Mouse (Mus musculus) liver, postnatal 0 days (tissue): ENCODE measurements around the gene Lekr1. TPM values are rescaled to one million over a fixed set of nuclear protein-coding genes. Genes with fewer than 3 reads are reported as not detected.

Experiments
- ATAC-seq: fragments of 200-750 bp; cut with Nextera tagmentation; 2 replicates; pipeline ENCODE4 v1.8.0; 2017; ENCODE audit warnings: mild to moderate bottlenecking, moderate library complexity
- DNase-seq: peaks from one replicate; pipeline ENCODE4 v3.0.0-alpha.2; 2016
- H3K27ac ChIP-seq: fragments of 300-500 bp; sonication (generic); 2 replicates; pipeline ENCODE4 v1.5.1; 2014; ENCODE audit warnings: antibody characterized with exemption, moderate library complexity, mild to moderate bottlenecking, low read depth
- H3K27me3 ChIP-seq: fragments of 300-500 bp; sonication (generic); 2 replicates; pipeline ENCODE4 v1.6.1; 2014; ENCODE audit warnings: low read length, control low read depth, mixed read lengths; ENCODE audit not compliant: insufficient read depth
- H3K36me3 ChIP-seq: fragments of 300-500 bp; sonication (generic); replicated peaks from 2 replicates; pipeline ENCODE4 v1.6.1; 2014; ENCODE audit warnings: mild to moderate bottlenecking, control low read depth, low read length, moderate library complexity, mixed read lengths; ENCODE audit not compliant: insufficient read depth
- H3K4me1 ChIP-seq: fragments of 300-500 bp; sonication (generic); 2 replicates; pipeline ENCODE4 v1.6.1; 2014; ENCODE audit warnings: antibody characterized with exemption, mild to moderate bottlenecking, control low read depth; ENCODE audit not compliant: insufficient read depth
- H3K4me2 ChIP-seq: fragments of 300-500 bp; sonication (generic); 2 replicates; pipeline ENCODE4 v1.6.1; 2014; ENCODE audit warnings: low read depth, mild to moderate bottlenecking, low read length, moderate library complexity, mixed read lengths
- H3K4me3 ChIP-seq: fragments of 300-500 bp; sonication (generic); 2 replicates; pipeline ENCODE4 v1.5.1; 2014; ENCODE audit warnings: low read depth, low read length
- H3K9ac ChIP-seq: fragments of 300-500 bp; sonication (generic); replicated peaks from 2 replicates; pipeline ENCODE4 v1.6.1; 2014; ENCODE audit warnings: mild to moderate bottlenecking, moderate library complexity
- H3K9me3 ChIP-seq: fragments of 300-500 bp; sonication (generic); 2 replicates; pipeline ENCODE4 v1.6.1; 2016; ENCODE audit warnings: mild to moderate bottlenecking, control low read depth, low read length, mixed read lengths
- CTCF ChIP-seq: sonication (generic); IDR thresholded peaks from 2 replicates; pipeline ENCODE4 v1.5.1; 2016; ENCODE audit warnings: antibody characterized with exemption, low read depth
- EP300 ChIP-seq: IDR thresholded peaks from 2 replicates; pipeline ENCODE4 v1.6.1; 2016; ENCODE audit warnings: antibody characterized with exemption, low read depth, mild to moderate bottlenecking
- WGBS: fragments of 180-500 bp; shearing (Covaris S2); extraction: QIAGEN DNeasy Blood & Tissue Kit; methylation state at CpG from one replicate; pipeline ENCODE4 v1.1.7; 2014; ENCODE audit not compliant: insufficient replicate concordance; 5-methylcytosine and 5-hydroxymethylcytosine counted together
- polyA plus RNA-seq: library from polyadenylated mRNA; unstranded; fragments of >200 nt; fragmentation: Nextera tagmentation; extraction: Ambion mirVana; gene quantifications from 2 replicates; pipeline ENCODE4 v1.2.1, GENCODE M21; 2015

Lekr1 gene
- polyA plus RNA-seq, 1 experiment from 2014 or later = 1.0 TPM

DNA sequence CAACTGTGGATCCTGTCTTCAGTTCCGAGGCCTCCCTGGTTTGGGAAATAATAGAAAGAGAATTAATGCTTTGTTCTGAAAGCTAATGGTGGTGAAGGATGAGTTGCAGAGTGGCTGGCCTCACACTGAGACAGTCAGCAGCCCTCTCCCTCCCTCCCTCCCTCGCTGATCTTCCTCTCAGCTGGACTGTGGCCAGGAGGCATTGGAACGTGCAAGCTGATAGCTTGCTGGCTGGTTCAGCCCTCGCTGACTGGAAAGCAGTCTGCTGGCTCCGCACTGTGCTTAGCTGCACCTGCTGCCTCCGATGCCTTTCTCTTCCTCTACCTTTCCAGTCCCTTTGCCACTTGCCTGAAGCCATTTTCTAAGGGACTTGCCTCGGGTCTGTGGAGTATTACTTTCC, 163.2 kb downstream of the Lekr1 start:
- Histone ChIP-seq H3K4me3 (no peak overlapping the region), H3K4me1 (no peaks in the 10 kb centered on the region), H3K4me2 (no peak overlapping the region), H3K9ac (no peak overlapping the region), H3K9me3 (no peaks in the 10 kb centered on the region), H3K36me3 (no peaks in the 10 kb centered on the region), H3K27ac (no peak overlapping the region), H3K27me3 (no peaks in the 10 kb centered on the region)
- TF ChIP-seq CTCF (no peak), EP300 (no peak)
- DNase-seq (peak; percentile 37), ATAC-seq (no peak)
- WGBS = 33% methylated on average over 7 of the region's 7 CpGs

DNA sequence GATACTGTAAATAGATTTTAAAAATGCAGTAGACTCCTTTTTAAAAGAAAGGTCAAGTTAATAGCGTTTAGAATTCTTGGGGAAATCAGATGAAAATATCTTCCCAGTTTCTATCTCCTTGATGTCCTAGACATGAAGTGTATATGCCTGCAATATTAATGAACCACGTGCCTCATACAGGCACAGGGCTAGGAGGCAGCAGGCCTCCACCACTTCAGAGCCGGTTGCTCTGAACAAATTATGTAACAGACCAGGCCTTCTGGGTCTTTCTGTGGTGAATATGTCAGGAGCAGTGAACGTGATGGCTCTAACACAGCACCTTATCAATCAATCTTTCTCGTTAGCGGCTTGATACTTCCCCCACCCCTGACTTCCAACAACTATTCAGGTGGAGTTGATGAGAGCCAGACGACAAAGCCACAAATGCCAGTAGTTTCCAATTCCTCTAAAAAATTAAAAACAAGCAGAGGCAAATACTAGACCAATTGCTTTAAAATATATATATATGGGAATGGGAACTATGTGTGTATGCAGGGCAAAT, 164.0 kb downstream of the Lekr1 start:
- Histone ChIP-seq H3K9me3 (no peaks in the 10 kb centered on the region), H3K9ac (no peak overlapping the region), H3K27me3 (no peaks in the 10 kb centered on the region), H3K36me3 (no peaks in the 10 kb centered on the region), H3K4me2 (no peak overlapping the region), H3K4me3 (no peak overlapping the region), H3K4me1 (no peaks in the 10 kb centered on the region), H3K27ac (no peak overlapping the region)
- TF ChIP-seq EP300 = no peak
- TF ChIP-seq CTCF = no peak
- DNase-seq (no peak), ATAC-seq (no peak)
- WGBS = 59% methylated on average over 7 of the region's 7 CpGs

DNA sequence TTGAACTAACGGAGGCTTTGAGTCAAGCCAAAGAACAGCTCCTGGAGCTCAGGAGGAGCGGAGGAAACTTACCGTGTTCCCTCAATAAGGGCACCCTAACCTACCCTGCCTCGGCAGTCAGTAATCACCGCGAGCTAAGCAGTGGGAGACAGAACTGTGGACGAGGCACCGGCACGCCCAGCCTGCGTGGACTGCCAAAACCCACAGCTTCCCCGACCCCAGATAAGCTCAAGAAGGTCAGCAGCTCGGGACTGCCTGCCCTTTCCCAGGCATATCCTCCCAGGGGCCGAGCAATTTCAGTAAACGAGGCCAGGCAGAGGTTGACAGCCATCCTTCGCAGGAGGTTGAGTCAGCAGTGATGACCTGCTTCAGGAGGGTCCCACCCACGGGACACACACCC, 164.8 kb downstream of the Lekr1 start:
- Histone ChIP-seq H3K27ac (no peak overlapping the region), H3K36me3 (no peaks in the 10 kb centered on the region), H3K4me2 (no peak overlapping the region), H3K27me3 (no peaks in the 10 kb centered on the region), H3K9ac (no peak overlapping the region), H3K4me1 (no peaks in the 10 kb centered on the region), H3K4me3 (no peak overlapping the region), H3K9me3 (no peaks in the 10 kb centered on the region)
- 35% methylated on average over 16 of the region's 16 CpGs for WGBS
- DNase-seq = no peak
- ATAC-seq = no peak
- no peak for TF ChIP-seq EP300
- no peak for TF ChIP-seq CTCF

DNA sequence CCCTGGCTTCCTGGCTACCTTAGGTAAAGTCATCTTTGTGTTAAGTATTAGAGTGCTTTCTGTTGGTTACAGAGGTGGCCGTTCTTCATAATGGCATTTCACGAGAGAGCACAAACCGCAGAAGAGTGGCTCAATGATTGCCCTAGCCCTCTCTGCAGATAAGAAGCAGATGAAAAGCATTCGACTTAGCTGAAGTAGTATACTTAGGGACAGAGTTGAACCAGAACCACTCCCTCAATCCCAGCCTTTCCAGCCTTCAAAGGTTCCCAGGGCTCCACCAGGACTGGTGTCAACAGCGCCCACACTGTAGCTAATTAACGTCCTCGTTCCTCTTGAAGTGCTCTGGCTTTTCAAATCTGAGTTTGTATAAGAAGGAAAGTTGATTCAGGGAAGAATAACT, 166.4 kb downstream of the Lekr1 start:
- Histone ChIP-seq H3K36me3 (no peaks in the 10 kb centered on the region), H3K9ac (no peak overlapping the region), H3K27me3 (no peaks in the 10 kb centered on the region), H3K4me1 (no peaks in the 10 kb centered on the region), H3K9me3 (no peaks in the 10 kb centered on the region), H3K27ac (no peak overlapping the region), H3K4me3 (no peak overlapping the region), H3K4me2 (no peak overlapping the region)
- DNase-seq = no peak
- ATAC-seq = no peak
- WGBS = 42% methylated on average over 7 of the region's 7 CpGs
- no peak for TF ChIP-seq CTCF

DNA sequence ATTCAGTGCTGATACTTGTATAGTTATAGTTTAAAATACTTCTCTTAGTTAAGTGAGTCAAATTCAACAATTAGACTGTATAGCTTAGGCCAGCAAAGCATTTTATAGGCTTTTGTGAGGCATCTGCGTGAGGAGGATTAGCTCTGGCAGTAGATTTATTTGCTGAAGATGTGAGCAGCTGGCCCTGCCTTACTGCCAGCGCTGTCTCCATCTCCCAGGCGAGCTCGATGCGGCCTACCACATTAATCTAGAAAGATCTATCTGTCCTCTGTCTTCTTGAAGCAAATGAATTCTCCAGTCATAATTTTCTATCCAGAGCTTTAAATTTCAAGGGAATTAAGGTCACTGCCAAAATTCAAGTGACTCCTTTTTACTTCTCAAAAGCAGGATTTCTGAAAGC, 170.4 kb downstream of the Lekr1 start:
- no peak overlapping the region for H3K27ac ChIP-seq

DNA sequence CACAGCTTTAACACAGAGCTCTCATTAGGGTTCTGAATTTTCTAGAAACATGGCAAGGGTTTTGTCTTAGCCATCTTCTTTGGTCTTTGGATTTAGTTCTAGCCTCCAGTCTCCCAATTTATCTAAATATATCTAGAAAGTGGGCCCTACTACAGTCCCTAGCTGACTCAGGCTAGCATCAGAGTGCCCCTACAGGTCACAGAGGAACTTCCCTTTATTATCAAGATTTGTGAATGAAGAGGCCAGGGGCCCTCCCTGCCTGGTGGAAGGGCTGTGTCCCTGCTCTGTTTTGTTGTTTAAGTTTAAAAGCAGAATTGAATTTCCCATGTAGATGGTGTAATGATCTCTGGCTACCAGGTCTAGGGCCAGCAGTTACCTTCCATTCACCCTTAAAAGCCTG, 173.6 kb downstream of the Lekr1 start:
- peaks cover 3% of the 10 kb centered on the region for H3K4me1 ChIP-seq
- no peak overlapping the region for H3K27ac ChIP-seq
- H3K27me3 ChIP-seq = no peaks in the 10 kb centered on the region
- no peak for DNase-seq
- peak; percentile 28; the same call in 1 of the 2 replicates for TF ChIP-seq CTCF
- TF ChIP-seq EP300 = no peak
- no peak overlapping the region for H3K9ac ChIP-seq
- H3K4me2 ChIP-seq = no peak overlapping the region
- H3K4me3 ChIP-seq = no peak overlapping the region
- H3K36me3 ChIP-seq = no peaks in the 10 kb centered on the region
- no peaks in the 10 kb centered on the region for H3K9me3 ChIP-seq
- no peak for ATAC-seq

More for the DNA sequence above, 170.4 kb downstream of the Lekr1 start:
- TF ChIP-seq CTCF = no peak
- no peak for TF ChIP-seq EP300
- Histone ChIP-seq H3K36me3 (no peaks in the 10 kb centered on the region), H3K9me3 (no peaks in the 10 kb centered on the region), H3K9ac (no peak overlapping the region), H3K27me3 (no peaks in the 10 kb centered on the region), H3K4me3 (no peak overlapping the region), H3K4me1 (no peaks in the 10 kb centered on the region), H3K4me2 (no peak overlapping the region)
- DNase-seq (no peak), ATAC-seq (no peak)
- WGBS = 83% methylated on average over 5 of the region's 5 CpGs

DNA sequence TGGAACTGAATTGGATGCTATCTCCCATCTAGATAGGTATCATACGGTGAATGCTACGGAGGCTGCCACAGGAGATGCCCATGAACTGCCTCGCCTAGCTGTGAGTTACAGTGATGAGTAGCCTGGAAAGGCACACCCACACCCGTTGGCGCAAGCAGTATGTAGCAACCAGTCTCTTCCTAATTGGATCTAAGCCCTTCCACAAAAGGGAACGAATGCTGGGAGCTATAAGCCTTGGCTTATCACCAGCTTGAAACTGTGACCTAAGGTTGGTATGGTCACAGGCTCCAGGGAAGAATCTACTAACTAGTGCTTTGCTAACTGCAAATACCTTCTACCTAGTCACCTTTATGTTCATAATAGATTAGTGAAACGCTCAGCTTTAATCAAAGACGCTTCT, 175.1 kb downstream of the Lekr1 start:
- ATAC-seq (no peak), DNase-seq (no peak)
- no peak overlapping the region for H3K27ac ChIP-seq
- no peak overlapping the region for H3K9ac ChIP-seq
- no peaks in the 10 kb centered on the region for H3K27me3 ChIP-seq
- 72% methylated on average over 8 of the region's 8 CpGs for WGBS
- H3K9me3 ChIP-seq = no peaks in the 10 kb centered on the region
- TF ChIP-seq CTCF (no peak), EP300 (no peak)
- no peak overlapping the region for H3K4me2 ChIP-seq
- H3K4me1 ChIP-seq = peaks cover 7% of the 10 kb centered on the region
- H3K4me3 ChIP-seq = no peak overlapping the region
- H3K36me3 ChIP-seq = no peaks in the 10 kb centered on the region
